Mouse (Mus musculus): Measurements from ENCODE around the gene 4931423N10Rik.

The 4931423N10Rik gene

DNA sequence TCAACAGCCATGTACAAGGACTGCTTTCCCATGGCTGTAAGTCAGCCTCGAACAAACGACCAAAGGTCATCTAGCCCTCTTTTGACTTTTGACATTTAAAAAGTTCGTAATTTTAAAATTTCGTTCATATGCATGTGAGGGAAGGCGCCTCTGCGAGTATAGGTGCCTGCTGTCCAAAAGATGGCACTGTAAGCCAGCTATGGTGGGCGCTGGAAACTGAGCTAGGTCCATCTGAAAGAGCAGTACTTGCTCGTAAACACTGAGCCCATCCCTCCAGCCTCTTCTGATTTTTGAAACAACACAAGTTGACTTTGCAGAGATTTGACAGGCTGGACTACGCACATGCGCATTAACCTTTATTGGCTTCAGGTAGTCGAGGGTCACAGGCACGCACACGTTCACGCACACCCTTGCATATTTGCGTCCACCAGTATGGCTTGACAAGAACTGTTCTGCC is at the start of gene 4931423N10Rik:
Gene 4931423N10Rik, plus strand, starts transcription at position 407 of the 457 bp plus-strand sequence.
- DNase-seq: no peak

DNA sequence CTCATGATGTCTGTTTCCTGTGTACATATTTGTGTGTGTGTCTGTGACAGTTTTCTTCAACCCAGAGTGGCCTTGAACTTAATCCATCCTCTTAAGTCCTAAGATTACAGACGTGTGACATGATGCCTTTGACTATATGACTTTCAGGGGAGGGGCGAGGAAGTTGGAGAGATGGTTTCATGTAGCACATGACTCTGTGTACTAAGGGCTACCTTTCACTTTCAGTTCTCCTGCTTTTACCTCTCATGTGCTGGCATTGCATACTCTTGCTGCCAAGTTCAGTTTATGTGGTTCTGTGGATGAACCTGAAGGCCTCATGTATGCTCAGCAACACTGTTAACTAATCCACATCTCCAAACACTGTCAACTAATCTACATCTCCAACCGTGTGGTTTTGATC is 35.0 kb upstream of the 4931423N10Rik start:
- no peak for DNase-seq

DNA sequence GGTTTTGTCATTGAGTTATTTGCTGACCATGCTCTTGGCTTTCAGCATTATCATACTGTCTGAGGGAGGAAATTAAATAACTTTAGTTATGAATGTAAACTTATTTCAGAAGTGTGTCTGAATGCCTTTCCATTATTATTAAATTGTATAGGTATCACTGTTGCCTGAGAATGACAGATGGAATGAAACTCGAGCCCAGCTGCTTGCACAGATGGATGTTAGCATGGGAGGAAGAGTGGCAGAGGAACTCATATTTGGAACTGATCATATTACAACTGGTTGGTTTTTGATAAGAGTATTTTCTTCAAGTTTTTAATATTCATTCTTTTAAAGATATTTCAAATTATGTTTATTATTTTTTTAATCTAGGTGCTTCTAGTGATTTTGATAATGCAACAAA is 12.9 kb upstream of the 4931423N10Rik start:
- DNase-seq: no peak

DNA sequence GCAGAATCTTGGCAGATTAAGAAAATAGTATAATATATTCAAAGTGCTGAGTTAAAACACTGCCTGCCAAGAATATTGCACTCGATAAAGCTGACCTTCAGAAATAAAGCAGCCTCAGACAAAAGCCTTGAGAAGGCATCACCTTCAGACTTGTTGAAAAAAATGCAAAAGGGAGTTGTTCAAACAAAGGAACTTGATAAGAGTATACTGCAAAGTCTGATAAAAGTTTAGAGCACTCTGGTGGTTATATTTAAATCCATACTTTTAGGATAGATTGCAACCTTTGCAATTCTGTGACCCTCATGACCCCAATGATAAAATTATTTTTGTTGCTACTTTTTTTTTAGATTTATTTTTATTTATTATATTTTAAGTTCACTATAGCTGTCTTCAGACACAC is 6.2 kb upstream of the 4931423N10Rik start:
- DNase-seq: no peak

DNA sequence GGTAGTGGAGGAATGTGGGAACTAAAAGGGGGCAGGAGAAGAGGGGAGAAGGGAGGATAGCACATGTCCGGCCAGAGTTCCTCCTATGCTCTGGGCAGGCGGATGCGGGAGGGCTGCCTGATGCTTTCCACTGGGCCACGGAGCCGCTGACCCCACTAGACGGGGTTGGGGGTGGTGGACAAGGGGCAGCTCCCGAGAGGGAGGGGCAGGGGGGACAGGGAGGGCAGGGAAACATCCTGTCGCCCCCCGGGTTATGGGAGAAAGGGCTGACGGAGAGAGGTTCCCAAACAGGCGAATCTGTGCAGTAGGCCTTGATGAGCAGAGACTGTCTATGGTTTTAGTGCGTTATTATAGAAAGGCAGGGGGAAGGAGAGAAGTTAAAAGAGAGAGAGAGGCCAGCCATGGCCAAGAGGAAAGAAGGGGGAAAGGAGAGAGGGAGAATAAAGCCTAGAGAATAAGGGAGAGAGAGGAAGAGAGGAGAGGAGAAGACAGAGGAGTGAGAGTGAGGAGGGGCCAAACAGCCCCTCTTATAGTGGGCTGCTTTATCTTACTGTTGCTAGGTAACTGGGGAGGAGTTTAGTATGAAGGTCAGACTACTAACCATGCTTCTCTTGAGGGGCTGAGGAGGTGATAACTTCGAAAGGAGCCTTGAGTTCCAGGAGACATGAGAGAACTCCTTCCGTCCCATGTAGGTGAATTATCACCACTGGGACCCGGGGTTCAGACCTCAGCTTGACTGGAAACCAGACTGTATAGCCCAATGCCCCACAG is 4.2 kb upstream of the 4931423N10Rik start:
- DNase-seq: no peak

DNA sequence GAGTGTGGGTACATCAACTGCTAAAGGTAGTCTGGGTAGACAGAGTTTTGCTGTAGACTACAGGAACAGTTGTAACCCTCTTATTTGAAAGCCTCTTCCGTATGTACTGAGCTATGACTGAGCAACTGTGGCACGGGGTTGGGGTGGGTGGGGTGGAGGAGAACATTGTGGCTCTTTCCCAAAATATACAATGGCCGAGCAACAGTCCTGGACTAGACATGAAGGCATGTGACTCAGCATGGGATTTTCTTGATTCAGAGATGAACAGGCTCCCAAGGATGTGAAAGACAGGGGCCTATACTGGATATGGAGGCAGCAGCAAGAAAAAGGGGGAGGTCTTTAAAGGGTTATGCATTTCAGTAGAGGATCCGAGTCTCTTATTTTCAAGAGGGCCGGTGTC is 6.4 kb downstream of the 4931423N10Rik start:
- no peak for DNase-seq

DNA sequence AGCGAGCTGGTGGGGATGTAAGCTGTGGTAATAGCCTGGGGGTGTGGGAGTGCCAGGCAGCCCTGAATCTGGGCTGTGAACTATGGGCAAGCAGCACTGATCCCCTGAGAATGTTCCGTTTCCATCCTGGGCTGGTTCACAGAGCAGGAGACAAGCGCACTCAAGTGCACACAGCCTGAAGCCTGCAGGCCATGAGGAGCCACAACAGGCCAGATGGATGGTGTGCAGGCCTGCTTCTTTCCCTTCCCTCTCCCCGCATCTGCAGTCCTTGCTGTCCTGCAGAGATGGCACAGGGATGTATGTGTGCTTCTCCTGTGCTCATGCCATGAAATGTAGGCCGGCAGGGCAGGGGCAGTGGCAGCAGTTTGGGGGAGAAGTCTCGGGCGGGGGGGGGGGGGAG is 17.9 kb downstream of the 4931423N10Rik start:
- no peak for DNase-seq

DNA sequence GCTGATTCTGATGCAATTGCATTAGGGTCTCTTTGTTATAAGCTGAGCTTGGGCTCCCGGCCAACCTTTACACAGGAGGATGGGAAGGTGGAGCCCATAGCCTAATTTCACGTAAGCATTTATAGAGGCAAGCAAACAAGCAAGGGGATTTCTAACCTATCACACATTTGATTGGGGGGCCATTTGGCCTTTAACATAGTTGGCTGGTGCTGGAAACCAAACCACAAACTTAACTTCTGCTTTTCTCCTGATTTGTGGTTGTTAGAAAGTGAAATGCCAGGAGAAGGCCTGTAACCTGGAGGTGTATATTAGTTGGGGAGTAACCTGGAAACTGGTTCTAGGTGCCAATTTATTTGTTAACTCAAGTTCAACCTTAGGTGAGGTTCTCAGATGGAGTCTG is 21.2 kb downstream of the 4931423N10Rik start:
- no peak for DNase-seq

DNA sequence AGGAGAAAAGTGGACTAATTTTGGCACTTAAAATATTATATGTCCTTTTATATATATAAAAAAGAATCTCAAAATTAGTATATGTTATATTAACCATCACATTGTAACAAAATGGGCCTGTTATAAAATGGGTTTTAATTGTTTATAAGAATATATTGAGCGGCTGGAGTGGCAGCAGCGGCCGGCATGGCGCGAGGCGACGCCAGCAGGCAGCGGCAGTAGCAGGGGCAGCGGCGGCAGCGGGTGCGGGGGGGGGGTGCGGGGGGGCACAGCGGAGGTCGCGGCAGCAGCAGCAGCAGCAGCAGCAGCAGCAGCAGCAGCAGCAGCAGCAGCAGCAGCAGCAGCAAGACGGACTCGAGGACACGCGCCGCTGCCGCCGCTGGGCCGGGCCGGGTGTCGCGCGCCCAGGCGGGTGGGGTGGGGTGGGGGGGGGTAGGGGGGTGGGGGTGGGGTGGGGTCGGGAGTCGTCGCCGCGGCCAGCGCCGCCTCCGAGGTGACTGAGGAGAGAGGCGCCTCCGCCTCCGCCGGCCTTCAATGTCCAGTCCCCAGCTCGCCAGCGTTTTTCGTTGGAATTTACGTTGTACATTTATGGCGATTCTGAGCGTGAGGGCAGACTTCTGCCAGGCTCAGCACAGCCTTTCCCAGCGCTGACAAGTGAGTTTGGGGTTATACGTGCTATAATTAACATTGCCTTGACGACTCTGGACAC is 26.9 kb downstream of the 4931423N10Rik start:
- DNase-seq: peak; percentile 1

DNA sequence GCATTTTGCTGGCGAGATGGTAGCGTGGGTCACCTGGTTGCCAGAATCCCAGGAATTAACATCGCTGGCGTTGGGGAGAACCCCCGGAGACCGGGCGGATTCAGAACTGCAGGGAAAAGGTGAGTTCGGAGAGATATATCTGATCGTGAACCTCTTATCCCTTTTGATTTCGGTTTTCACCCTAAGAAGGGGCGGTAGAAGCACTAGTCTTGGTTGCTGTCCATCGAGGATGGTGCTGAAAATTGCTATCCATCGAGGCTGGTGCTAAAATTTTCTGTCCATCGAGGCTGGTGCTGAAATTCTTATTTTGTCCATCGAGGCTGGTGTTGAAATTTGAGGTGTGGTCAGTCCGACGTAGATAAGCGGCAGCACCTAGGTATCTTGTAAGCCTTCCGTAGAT is 83.7 kb downstream of the 4931423N10Rik start:
- peak; percentile 32 for DNase-seq

DNA sequence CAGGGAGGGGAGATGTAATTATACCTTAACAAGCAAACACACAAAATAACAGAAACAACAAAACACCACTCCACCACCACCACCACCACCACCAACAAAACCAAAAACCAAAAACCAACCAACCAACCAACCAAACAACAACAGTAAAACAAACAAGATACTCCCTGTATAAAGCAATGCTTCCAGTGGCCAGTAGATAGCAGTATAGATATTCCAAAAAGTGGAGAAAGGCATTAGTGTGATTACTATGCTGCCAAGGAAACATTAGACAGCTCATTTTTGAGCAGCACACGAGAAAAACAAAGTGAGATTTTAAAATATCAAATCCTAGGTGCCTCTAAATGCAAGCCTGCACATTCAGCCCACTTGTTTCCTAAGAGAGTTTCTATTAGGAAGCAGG is 107.6 kb downstream of the 4931423N10Rik start:
- no peak for DNase-seq
